Mouse (Mus musculus) bone marrow, adult 2 months (tissue): ENCODE data around the gene Slc35e3. TPM values are rescaled to one million over a fixed set of nuclear protein-coding genes. Genes with fewer than 3 reads are reported as not detected.
"Not testable (repeated sequence)": the region's sequence is repeated elsewhere in the genome, so short reads cannot be mapped to it uniquely, and the experiment has no call there.

Source experiments
- H3K27ac ChIP-seq: fragments of 200-500 bp; 2 replicates; pipeline ENCODE4 v1.5.1; 2012; ENCODE audit warnings: low read depth, mild to moderate bottlenecking, control low read depth, inconsistent platforms, low read length; ENCODE audit not compliant: control insufficient read depth, poor library complexity, insufficient read depth
- H3K4me1 ChIP-seq: fragments of 200-500 bp; 2 replicates; pipeline ENCODE4 v1.6.1; 2011; ENCODE audit warnings: low read length; ENCODE audit not compliant: control insufficient read depth, insufficient read depth
- H3K4me3 ChIP-seq: fragments of 200-500 bp; replicated peaks from 2 replicates; pipeline ENCODE3; 2011; ENCODE audit warnings: mild to moderate bottlenecking, low read depth, low read length, control low read depth; ENCODE audit not compliant: control insufficient read depth
- CTCF ChIP-seq: fragments of 200-500 bp; IDR thresholded peaks from 2 replicates; pipeline ENCODE4 v1.5.1; 2011; ENCODE audit warnings: low read length, control low read depth; ENCODE audit not compliant: control insufficient read depth, insufficient read depth
- POLR2A ChIP-seq: fragments of 200-500 bp; IDR thresholded peaks from 2 replicates; pipeline ENCODE4 v1.6.1; 2011; ENCODE audit warnings: low read depth, mild to moderate bottlenecking, control low read depth, low read length, borderline replicate concordance; ENCODE audit not compliant: control insufficient read depth
- WGBS: fragments of 180-500 bp; shearing (Covaris S2); methylation state at CpG from one replicate; pipeline ENCODE4 v1.1.7; 2018; 5-methylcytosine and 5-hydroxymethylcytosine counted together
- polyA plus RNA-seq: library from polyadenylated mRNA; stranded (reverse); fragments of >200 nt; gene quantifications from 2 replicates; pipeline ENCODE4 v1.2.4, GENCODE M21; 2011; ENCODE audit warnings: low replicate concordance; ENCODE audit not compliant: missing spikeins, insufficient read depth, insufficient read length

Slc35e3 gene
- polyA plus RNA-seq, 1 experiment = 8.3 TPM

DNA sequence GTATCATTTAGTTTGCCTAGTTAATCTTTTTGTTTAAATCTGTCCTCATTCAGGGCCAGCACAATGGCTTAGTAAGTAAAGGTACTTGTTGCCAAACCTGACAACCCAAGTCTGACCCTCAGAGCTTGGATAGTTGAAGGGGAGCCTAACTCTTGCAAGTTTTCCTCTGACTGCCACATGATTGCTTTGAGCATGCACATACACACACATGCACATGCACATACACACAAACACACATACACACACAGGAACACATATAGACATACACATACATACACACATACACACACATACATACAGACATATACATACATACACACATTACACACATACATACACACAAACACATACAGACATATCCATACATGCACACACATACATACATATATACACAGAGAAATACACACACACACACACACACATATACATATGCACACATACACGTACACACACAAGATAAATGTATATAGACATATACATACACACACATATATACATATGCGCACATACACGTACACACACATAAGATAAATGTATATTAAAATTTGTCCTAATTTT lies 21.3 kb downstream of the Slc35e3 start:
- 83% methylated on average over 3 of the region's 3 CpGs for whole genome bisulfite sequencing
- Histone ChIP-seq H3K4me1 (no peaks in the 10 kb centered on the region), H3K4me3 (no peak overlapping the region), H3K27ac (no peak overlapping the region)
- TF ChIP-seq POLR2A (no peak), CTCF (no peak)

DNA sequence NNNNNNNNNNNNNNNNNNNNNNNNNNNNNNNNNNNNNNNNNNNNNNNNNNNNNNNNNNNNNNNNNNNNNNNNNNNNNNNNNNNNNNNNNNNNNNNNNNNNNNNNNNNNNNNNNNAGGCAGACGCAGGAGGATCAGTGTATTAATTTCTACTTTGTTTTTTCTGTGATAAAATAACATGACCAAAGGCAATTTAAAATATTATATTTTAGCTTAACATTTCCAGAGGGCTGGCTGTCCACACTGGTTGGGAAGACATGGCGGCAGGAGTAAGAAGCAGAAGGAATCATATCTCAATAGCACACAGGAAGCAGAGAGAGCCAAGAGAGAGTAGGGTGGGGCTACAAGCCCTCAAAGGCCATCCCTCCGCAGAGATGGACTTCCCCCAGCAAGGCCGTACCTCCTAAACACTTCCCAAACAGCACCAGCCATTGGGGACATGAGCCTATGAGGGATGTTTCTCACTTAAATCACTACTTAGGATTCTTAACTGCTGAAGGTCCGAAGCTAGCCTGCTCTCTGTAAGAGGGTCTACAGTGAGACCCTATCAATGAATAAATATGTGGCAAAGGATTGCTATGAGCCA lies 21.9 kb downstream of the Slc35e3 start:
- no peak for TF ChIP-seq CTCF
- no peak for TF ChIP-seq POLR2A
- Histone ChIP-seq H3K4me1 (no peaks in the 10 kb centered on the region), H3K27ac (no peak overlapping the region), H3K4me3 (no peak overlapping the region)
- WGBS = 55% methylated on average over 5 of the region's 5 CpGs

DNA sequence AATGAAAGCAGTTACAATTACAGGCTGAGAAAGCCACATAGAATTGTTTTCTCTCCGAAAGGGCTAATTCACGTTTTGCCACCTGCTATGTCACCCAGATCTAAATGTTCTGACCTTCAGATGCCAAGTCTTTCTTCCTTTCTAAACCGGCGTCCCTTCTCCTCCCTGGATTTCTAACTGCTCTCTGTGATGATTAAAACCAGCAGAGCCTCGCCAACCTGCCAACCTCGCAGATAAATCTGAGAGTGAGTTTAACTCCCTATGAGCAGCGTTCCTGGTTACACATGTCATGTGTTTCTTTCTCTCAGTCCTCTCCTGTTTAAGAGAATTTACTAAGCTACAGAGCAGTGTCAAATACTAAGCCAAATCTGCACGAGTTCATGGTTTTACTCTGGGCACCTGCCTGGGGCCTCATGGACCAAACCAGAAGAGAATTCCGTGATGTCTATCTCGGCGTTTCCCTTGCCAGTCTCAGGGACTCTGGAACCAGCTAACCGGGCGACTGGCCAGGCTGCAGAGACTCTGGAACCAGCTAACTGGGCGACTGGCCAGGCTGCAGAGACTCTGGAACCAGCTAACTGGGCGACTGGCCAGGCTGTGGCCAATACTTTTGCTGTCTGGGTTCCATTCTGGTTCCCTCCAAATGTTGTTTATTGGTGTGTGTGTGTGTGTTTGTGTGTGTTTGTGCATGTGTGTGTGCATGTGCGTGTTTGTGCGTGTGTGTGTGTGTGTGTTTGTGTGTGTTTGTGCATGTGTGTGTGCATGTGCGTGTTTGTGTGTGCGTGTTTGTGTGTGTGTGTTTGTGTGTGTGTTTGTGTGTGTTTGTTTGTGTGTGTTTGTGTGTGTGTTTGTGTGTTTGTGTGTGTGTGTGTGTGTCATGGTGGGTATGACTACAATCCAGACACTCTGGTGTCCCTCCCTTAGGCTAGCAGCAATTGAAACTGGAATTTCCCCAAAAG lies 27.7 kb downstream of the Slc35e3 start:
- no peak overlapping the region for H3K27ac ChIP-seq
- H3K4me3 ChIP-seq = no peak overlapping the region
- H3K4me1 ChIP-seq = peaks cover 2% of the 10 kb centered on the region; the same call in 1 of the 2 replicates
- 74% methylated on average over 19 of the region's 19 CpGs for WGBS
- TF ChIP-seq POLR2A (no peak), CTCF (no peak)

GRCm38 (mm10) chr10:117717583-117717982 lies 28.6 kb downstream of the Slc35e3 start:
- peaks cover 2% of the 10 kb centered on the region; the same call in 1 of the 2 replicates for H3K4me1 ChIP-seq
- H3K27ac ChIP-seq = no peak overlapping the region
- H3K4me3 ChIP-seq = no peak overlapping the region
- TF ChIP-seq POLR2A (no peak), CTCF (no peak)
- WGBS = 11% methylated on average over 4 of the region's 4 CpGs

GRCm38 (mm10) chr10:117716686-117717085 lies 29.5 kb downstream of the Slc35e3 start:
- WGBS = 92% methylated on average over 3 of the region's 3 CpGs
- no peak overlapping the region for H3K27ac ChIP-seq
- H3K4me1 ChIP-seq = peaks cover 2% of the 10 kb centered on the region; the same call in 1 of the 2 replicates
- H3K4me3 ChIP-seq = no peak overlapping the region
- TF ChIP-seq POLR2A (no peak), CTCF (no peak)

GRCm38 (mm10) chr10:117715654-117716053 lies 30.5 kb downstream of the Slc35e3 start:
- not testable (repeated sequence) for H3K4me3 ChIP-seq, H3K27ac ChIP-seq, H3K4me1 ChIP-seq
- WGBS = 66% methylated on average over 1 of the region's 1 CpGs

DNA sequence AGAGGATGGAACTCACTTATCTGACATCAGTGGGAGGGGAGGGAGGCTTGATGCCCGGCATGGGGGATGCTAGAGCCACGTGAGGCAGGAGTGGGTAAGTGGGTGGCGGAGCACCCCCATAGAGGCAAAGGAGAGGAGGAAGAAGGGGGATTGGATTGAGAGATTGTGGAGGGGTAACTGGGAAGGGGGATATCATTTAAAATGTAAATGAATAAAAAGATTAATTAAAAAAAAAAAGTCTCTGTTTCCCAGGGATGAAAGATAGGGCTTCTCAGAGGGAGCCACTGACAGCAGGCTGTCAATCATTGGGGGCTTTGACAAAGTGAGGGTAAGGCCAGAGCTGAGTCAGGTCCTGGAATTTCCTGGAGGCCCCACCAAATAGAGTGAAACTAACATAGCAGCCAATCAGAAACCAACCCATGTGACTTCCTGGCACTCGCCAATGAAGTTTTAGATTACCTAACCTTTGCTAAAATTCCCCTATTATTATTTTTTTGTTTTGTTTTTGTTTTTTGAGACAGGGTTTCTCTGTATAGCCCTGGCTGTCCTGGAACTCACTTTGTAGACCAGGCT lies 31.2 kb downstream of the Slc35e3 start:
- Histone ChIP-seq H3K4me1 (peaks cover 2% of the 10 kb centered on the region; the same call in 1 of the 2 replicates), H3K27ac (no peak overlapping the region), H3K4me3 (no peak overlapping the region)
- 70% methylated on average over 4 of the region's 4 CpGs for WGBS
- TF ChIP-seq CTCF (no peak), POLR2A (no peak)

DNA sequence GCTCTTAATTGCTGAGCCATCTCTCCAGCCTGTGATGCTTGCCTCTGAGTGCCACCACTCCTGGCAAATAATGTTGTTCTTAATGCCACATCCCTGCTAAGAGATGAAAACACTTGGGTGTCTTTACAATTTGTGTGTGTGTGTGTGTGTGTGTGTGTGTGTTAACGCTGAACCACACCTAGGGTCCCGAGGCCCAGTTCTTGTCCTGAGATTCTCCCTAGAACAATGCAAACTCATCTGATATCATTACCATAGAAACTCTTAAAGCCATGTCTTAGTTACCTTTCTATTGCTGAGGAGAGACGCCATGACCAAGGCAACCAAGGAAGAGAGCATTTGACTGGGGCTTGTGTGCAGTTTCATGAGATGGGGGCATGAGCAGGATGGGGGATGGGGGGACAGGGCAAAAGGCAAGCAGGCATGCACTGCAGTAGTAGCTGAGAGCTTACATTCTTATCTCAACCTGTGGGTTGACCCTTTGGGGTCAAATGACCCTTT lies 32.1 kb downstream of the Slc35e3 start:
- TF ChIP-seq CTCF = no peak
- no peak for TF ChIP-seq POLR2A
- H3K4me3 ChIP-seq = no peak overlapping the region
- peaks cover 2% of the 10 kb centered on the region; the same call in 1 of the 2 replicates for H3K4me1 ChIP-seq
- no peak overlapping the region for H3K27ac ChIP-seq
- WGBS = 80% methylated on average over 3 of the region's 3 CpGs
